In the genomic region with DNA sequence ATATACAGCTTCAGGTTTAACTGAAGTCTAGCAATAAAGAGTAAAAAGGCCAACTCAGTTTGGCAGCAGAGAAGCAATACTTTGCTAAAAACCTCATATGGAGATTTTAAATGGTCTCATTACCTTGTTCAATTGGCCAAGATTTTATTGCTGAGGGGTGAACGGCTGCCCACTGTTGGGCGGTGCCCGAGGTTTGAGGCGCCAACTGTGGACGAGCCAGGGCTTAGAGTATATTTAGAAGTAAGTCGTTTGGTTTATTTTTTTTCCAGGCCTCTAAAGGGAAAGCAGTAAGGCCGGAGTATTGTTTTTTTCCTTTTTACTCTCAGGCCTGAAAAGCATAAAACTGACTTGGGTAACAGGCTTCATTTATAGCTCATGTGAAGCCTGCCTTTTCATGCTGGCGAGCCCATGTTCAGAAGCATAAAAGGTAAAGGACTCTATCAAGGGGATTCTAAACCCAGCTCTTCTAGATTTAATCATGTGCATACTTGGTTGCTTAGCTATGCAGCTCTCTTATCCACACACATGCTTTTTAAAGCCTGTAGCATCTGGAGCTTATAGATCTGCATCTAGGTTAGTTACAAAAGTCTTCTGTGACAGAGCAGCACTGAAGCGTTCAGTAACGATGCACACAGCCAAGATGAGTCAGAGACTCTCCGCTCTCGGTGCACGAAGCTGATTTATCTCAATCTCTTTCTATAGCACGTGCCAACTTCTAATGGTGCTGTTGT, we compare ENCODE assay signal across 14 mouse cellular contexts. TPM values are rescaled to one million over a fixed set of nuclear protein-coding genes. Genes with fewer than 3 reads are reported as not detected.
DNase-seq lines count a peak whose midpoint lies in the region; ATAC-seq and TF ChIP-seq lines count a peak whose summit lies in the region.
"Had no signal": no experiment of that assay in that cellular context is flagged by ENCODE, and none has a peak within 500 bp of the region (broad histone marks: within the 10 kb centered on the region; RNA-seq: fewer than 3 reads in every experiment).

No protein-coding gene starts in this region.

- no peaks in the 10 kb centered on the region for H3K9me3 ChIP-seq in embryonic facial prominence, embryonic 15.5 days (replicated peaks)
- no peaks in the 10 kb centered on the region for H3K9me3 ChIP-seq in limb, embryonic 14.5 days (ENCODE audit: control insufficient read depth, low read length)
- H3K9me3 ChIP-seq in hindbrain, embryonic 10.5 days: no peaks in the 10 kb centered on the region
- H3K9me3 ChIP-seq: liver, embryonic 15.5 days; midbrain, embryonic 12.5 days had no signal

- H3K4me2 ChIP-seq in embryonic facial prominence, embryonic 15.5 days (replicated peaks): no peak overlapping the region
- H3K4me2 ChIP-seq in limb, embryonic 14.5 days (replicated peaks; ENCODE audit: low read depth, low read length, severe bottlenecking): no peak overlapping the region
- H3K4me2 ChIP-seq: liver, embryonic 15.5 days; midbrain, embryonic 12.5 days had no signal

- peaks cover 8% of the 10 kb centered on the region; the same call in 1 of the 2 replicates for H3K4me1 ChIP-seq in embryonic facial prominence, embryonic 15.5 days
- H3K4me1 ChIP-seq in limb, embryonic 14.5 days (ENCODE audit: control insufficient read depth, insufficient read depth, low read length): peaks cover 18% of the 10 kb centered on the region
- peaks cover 12% of the 10 kb centered on the region for H3K4me1 ChIP-seq in hindbrain, embryonic 10.5 days (replicated peaks)
- H3K4me1 ChIP-seq: liver, embryonic 15.5 days; midbrain, embryonic 12.5 days had no signal

- peak; percentile 69 for ATAC-seq in embryonic facial prominence, embryonic 15.5 days (ENCODE audit: insufficient number of reproducible peaks, low FRiP score, low TSS enrichment, low read depth)
- peak; percentile 85 for ATAC-seq in limb, embryonic 14.5 days (ENCODE audit: low FRiP score, low read depth)

- no peak overlapping the region for H3K4me3 ChIP-seq in embryonic facial prominence, embryonic 15.5 days (replicated peaks)
- H3K4me3 ChIP-seq in limb, embryonic 14.5 days (replicated peaks; ENCODE audit: low read length): no peak overlapping the region
- H3K4me3 ChIP-seq in hindbrain, embryonic 10.5 days: no peak overlapping the region
- H3K4me3 ChIP-seq: liver, embryonic 15.5 days; midbrain, embryonic 12.5 days had no signal

- no peaks in the 10 kb centered on the region for H3K27me3 ChIP-seq in embryonic facial prominence, embryonic 15.5 days
- no peaks in the 10 kb centered on the region for H3K27me3 ChIP-seq in limb, embryonic 14.5 days (ENCODE audit: control insufficient read depth, insufficient read depth, low read length)
- H3K27me3 ChIP-seq in hindbrain, embryonic 10.5 days (ENCODE audit: insufficient read depth, poor library complexity, severe bottlenecking): no peaks in the 10 kb centered on the region
- H3K27me3 ChIP-seq: liver, embryonic 15.5 days; midbrain, embryonic 12.5 days had no signal

- H3K27ac ChIP-seq in embryonic facial prominence, embryonic 15.5 days (replicated peaks): peak overlapping the region; percentile 75
- H3K27ac ChIP-seq in limb, embryonic 14.5 days (replicated peaks; ENCODE audit: low read depth, low read length): peak overlapping the region; percentile 76
- no peak overlapping the region for H3K27ac ChIP-seq in hindbrain, embryonic 10.5 days
- H3K27ac ChIP-seq: liver, embryonic 15.5 days; midbrain, embryonic 12.5 days had no signal

- DNase-seq in heart, adult 11 months: peak; percentile 25
- no peak for DNase-seq in heart, postnatal 14 days
- peak; percentile 10 for DNase-seq in Muller cell, postnatal 12 days (ENCODE audit: inconsistent ontology term)
- peak; percentile 79 for DNase-seq in limb, embryonic 14.5 days (ENCODE audit: low spot score)
- no peak for DNase-seq in hindbrain, embryonic 10.5 days (ENCODE audit: low spot score)
- no peak for DNase-seq in urinary bladder, adult 18-20 months (ENCODE audit: low spot score in 2 of 2)
- no peak for DNase-seq in cerebellum, adult 11-12 months
- DNase-seq: B cell, adult 2 months; cerebellum, adult 2 months; embryo, embryonic 11 days; heart, postnatal 10 days had no signal

- no peak overlapping the region for H3K9ac ChIP-seq in embryonic facial prominence, embryonic 15.5 days
- H3K9ac ChIP-seq in limb, embryonic 14.5 days (ENCODE audit: low read depth, low read length, severe bottlenecking): no peak overlapping the region
- H3K9ac ChIP-seq: liver, embryonic 15.5 days; midbrain, embryonic 12.5 days had no signal

- TF ChIP-seq POLR2A in limb, embryonic 14.5 days (IDR thresholded peaks at IDR 0.05; ENCODE audit: borderline replicate concordance, extremely low read depth, insufficient read depth, insufficient read length): no peak

- peaks cover 13% of the 10 kb centered on the region; the same call in 1 of the 2 replicates for H3K36me3 ChIP-seq in embryonic facial prominence, embryonic 15.5 days
- peaks cover 7% of the 10 kb centered on the region for H3K36me3 ChIP-seq in limb, embryonic 14.5 days (ENCODE audit: control insufficient read depth, insufficient read depth, low read length)
- H3K36me3 ChIP-seq in hindbrain, embryonic 10.5 days: peaks cover 57% of the 10 kb centered on the region

- intact Hi-C loops in heart, postnatal 14 days (cut with DNase I): no loop called here

- WGBS in embryonic facial prominence, embryonic 15.5 days: 37% methylated on average over 14 of the region's 14 CpGs
- 39% methylated on average over 14 of the region's 14 CpGs for WGBS in limb, embryonic 14.5 days
- WGBS in hindbrain, embryonic 10.5 days: 89% methylated on average over 14 of the region's 14 CpGs

RNA-seq across cellular contexts. Expression of gene Vps8, which starts 34.9 kb away (rescaled TPM):
- 10 to 100 TPM; 17.5 to 18.9 TPM for total RNA-seq in heart, postnatal 14 days (2021)
- 15.7 and 16.9 TPM in 2 replicates for polyA plus RNA-seq in embryonic facial prominence, embryonic 15.5 days (2015; fragmentation: Nextera tagmentation; extraction: Ambion mirVana)
- 11.0 and 13.1 TPM in 2 replicates for polyA plus RNA-seq in limb, embryonic 14.5 days (2012; rRNA removed)
- 15.2 and 23.6 TPM in 2 replicates for polyA plus RNA-seq in limb, embryonic 14.5 days (2014; fragmentation: Nextera tagmentation; extraction: Ambion mirVana)
- polyA plus RNA-seq in hindbrain, embryonic 10.5 days (2016; fragmentation: Nextera tagmentation; extraction: Ambion mirVana): 23.7 and 23.8 TPM in 2 replicates

Comparison
In these comparisons a context has a peak if more than half of its experiments do, and no peak if none do; other contexts are left out.
1. DNase-seq: peak in heart, adult 11 months (single experiment), Muller cell, postnatal 12 days (single experiment) and limb, embryonic 14.5 days (single experiment); none in heart, postnatal 14 days (0 of 2), hindbrain, embryonic 10.5 days (single experiment), urinary bladder, adult 18-20 months (0 of 2) and cerebellum, adult 11-12 months (single experiment).